Mouse (Mus musculus) frontal cortex, postnatal 10 days (tissue): ENCODE data around the gene Ddah2.

Experiments used
- DNase-seq, 2 experiments: peaks; one replicate each; pipeline ENCODE4 v3.0.0; 2022; ENCODE audit warnings: low spot score in 2 of 2, mixed read lengths in 1 of 2

Gene Ddah2

DNA sequence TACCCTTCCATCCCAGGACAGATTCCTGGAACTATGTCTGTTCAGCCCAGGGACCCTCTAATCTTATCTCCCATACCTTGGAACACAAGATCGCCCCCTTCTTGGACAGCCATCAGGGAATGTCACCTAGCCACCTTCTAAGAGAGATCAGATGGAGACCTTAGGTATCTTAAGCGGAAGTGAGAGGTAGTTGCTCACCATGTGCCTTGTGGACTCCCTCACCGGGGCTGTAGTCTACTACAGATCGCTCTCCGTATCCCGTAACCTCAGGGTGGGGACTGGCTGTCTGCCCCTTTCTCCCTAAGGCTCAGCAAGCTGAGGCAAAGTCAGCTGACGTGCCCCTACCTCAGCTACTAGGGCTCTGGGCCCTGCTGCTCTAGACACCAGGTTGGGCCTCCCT, 45.2 kb downstream of the Ddah2 start:
- DNase-seq, result no peak

DNA sequence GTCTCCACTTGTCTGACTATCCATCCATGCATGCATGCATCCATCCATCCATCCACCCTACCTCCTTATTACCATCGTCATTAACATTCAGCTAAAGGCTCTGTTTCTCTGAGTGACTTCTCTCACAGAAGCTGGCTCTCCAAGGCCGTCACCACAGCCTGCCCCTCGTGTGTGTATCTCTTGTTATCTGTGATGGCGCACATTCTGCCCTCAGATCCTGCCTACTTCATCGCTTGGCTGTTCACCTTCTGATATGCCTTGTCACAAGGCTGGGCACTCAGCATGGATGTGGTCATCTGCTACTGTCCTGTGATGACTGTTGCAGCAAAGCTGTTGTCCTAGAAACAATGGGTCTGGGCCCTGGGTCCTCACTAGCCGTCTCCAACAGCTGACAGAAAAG, 45.9 kb downstream of the Ddah2 start:
- DNase-seq, result no peak

DNA sequence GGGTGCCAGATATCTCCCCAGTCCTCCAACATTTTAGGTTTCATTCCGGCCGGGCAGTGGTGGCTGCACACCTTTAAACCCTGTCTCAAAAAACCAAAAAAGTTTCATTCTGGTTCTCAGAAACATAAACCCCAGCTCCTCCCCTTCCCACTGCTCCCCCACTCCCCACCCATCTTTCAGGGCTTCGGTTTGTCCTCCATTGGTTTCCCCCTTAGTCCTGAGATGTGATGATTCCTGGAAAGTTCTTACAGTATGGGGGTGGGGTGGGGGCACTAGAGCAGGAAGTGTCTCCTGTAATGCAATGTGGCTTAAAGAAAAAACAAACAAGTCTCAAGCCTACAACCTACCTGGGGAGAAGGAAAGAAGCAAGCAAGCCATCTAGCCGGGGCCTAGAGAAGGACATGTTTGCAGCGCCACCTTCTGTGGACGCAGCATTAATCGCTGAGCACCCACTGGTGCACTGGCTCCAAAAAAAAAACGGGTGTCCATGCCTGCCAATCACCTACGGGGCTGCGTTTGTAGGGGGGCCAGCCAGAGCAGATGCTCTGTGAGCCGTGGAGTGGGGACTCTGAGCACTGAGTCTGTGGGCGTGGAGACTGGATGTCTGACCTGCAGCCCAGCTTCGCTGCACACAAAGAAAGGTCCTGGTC, 47.0 kb downstream of the Ddah2 start:
- peak in 1 of 2 experiments; percentile 37 for DNase-seq

DNA sequence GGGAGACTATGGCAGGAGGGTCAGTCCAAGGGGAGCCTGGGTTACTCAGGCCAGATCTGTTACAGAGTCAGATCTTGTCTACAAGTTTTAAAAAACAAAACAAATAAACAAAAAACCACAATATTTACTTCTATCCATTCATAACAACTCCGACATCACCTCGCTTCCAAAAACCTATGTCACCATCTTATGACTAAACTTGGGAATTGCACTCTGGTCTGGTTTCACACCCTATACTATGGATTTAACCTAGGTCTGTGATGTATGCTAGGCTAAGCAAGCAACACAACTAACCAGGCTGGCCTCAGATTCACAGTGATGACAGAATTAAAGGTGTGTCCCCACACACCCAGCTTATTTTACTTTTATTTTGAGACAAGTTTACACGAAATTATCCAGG, 47.7 kb downstream of the Ddah2 start:
- DNase-seq, result no peak

DNA sequence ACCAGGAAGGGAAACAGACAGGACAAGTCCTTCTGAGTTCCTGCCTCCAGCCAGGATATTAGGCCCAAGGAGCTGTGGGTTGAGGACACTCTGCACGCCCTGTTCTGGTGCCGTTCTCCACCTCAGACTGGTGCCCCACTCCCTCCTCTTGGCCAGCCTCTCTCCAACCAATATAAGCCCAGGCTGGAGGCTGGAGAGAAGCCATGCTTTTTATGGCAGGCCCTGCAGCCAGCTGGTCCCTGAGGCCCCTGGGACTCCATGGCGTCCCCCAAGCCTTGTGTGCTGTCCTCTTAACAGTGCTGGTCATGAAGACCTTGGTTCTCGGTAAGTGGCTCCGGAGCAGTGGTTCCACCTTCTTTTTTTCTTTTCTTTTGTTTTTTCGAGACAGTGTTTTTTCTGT, 49.3 kb downstream of the Ddah2 start, which contains the start of gene Ly6g5c:
TSS of gene Ly6g5c (plus strand) at position 183 of the 400 bp plus-strand sequence.
- DNase-seq, result no peak
